19 mouse cellular contexts compared by ENCODE assay signal in the genomic region with DNA sequence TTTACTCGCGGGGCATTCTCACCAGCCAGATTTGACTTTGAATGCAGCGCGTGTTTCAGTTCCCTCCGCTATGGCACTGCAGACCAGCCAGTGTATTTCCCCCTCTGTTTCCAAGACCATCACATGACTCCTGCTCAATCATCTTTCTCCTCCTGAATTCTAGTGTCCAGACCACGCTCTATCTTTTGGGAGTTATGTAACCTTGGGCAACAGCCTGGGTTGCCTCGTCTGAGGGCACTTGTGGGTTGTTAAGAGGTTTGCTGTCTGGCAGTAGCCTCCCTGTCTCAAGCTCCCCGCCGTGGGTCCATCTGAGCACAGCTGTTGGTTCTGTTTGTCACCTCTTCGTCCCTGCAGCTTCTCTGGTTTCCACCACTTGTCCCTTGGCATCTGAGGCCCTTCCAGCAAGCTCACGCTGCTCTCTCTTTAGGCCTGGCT.
DNase-seq lines count a peak whose midpoint lies in the region; ATAC-seq lines count a peak whose summit lies in the region.
"Had no signal": no experiment of that assay in that cellular context is flagged by ENCODE, and none has a peak within 500 bp of the region (broad histone marks: within the 10 kb centered on the region; RNA-seq: fewer than 3 reads in every experiment).

No protein-coding gene starts in this region.

- no peak overlapping the region for H3K4me3 ChIP-seq in embryonic facial prominence, embryonic 14.5 days (ENCODE audit: low read depth, low read length)
- H3K4me3 ChIP-seq in embryonic facial prominence, embryonic 10.5 days, result no peak overlapping the region
- no peak overlapping the region for H3K4me3 ChIP-seq in intestine, embryonic 16.5 days (ENCODE audit: low read length)
- H3K4me3 ChIP-seq: forebrain, embryonic 15.5 days; heart, embryonic 12.5 days; left cerebral cortex, adult 2 months; limb, embryonic 12.5 days; midbrain, embryonic 15.5 days had no signal

- H3K9me3 ChIP-seq in embryonic facial prominence, embryonic 14.5 days (ENCODE audit: control insufficient read depth, low read length), result no peaks in the 10 kb centered on the region
- H3K9me3 ChIP-seq in embryonic facial prominence, embryonic 10.5 days, result no peaks in the 10 kb centered on the region
- no peaks in the 10 kb centered on the region for H3K9me3 ChIP-seq in intestine, embryonic 16.5 days (ENCODE audit: control insufficient read depth, low read length)
- H3K9me3 ChIP-seq: forebrain, embryonic 15.5 days; heart, embryonic 12.5 days; limb, embryonic 12.5 days; midbrain, embryonic 15.5 days had no signal

- WGBS in embryonic facial prominence, embryonic 14.5 days, result 84% methylated on average over 11 of the region's 11 CpGs
- 92% methylated on average over 11 of the region's 11 CpGs for WGBS in embryonic facial prominence, embryonic 10.5 days
- 87% methylated on average over 11 of the region's 11 CpGs for WGBS in intestine, embryonic 16.5 days

- no peak overlapping the region for H3K27ac ChIP-seq in embryonic facial prominence, embryonic 14.5 days (replicated peaks; ENCODE audit: low read depth, low read length)
- H3K27ac ChIP-seq in embryonic facial prominence, embryonic 10.5 days (replicated peaks), result no peak overlapping the region
- no peak overlapping the region for H3K27ac ChIP-seq in intestine, embryonic 16.5 days (ENCODE audit: low read length)
- H3K27ac ChIP-seq: forebrain, embryonic 15.5 days; left cerebral cortex, adult 2 months; limb, embryonic 12.5 days; midbrain, embryonic 15.5 days had no signal

- no peak overlapping the region for H3K9ac ChIP-seq in embryonic facial prominence, embryonic 14.5 days (ENCODE audit: low read depth, low read length)
- no peak overlapping the region for H3K9ac ChIP-seq in intestine, embryonic 16.5 days (ENCODE audit: low read depth, low read length)
- H3K9ac ChIP-seq: forebrain, embryonic 15.5 days; heart, embryonic 12.5 days; limb, embryonic 12.5 days; midbrain, embryonic 15.5 days had no signal

- peaks cover 20% of the 10 kb centered on the region for H3K4me1 ChIP-seq in embryonic facial prominence, embryonic 14.5 days (ENCODE audit: control insufficient read depth, insufficient read depth, low read length)
- peaks cover 46% of the 10 kb centered on the region for H3K4me1 ChIP-seq in embryonic facial prominence, embryonic 10.5 days
- peaks cover 15% of the 10 kb centered on the region for H3K4me1 ChIP-seq in intestine, embryonic 16.5 days (ENCODE audit: control insufficient read depth, insufficient read depth, low read length)

- H3K4me2 ChIP-seq in embryonic facial prominence, embryonic 14.5 days (ENCODE audit: low read depth, low read length), result no peak overlapping the region
- no peak overlapping the region for H3K4me2 ChIP-seq in intestine, embryonic 16.5 days (ENCODE audit: low read depth, low read length)
- H3K4me2 ChIP-seq: forebrain, embryonic 15.5 days; heart, embryonic 12.5 days; limb, embryonic 12.5 days; midbrain, embryonic 15.5 days had no signal

- no peak for DNase-seq in embryonic facial prominence, embryonic 14.5 days (ENCODE audit: low spot score)
- no peak for DNase-seq in embryonic facial prominence, embryonic 10.5 days (ENCODE audit: low spot score)
- DNase-seq in gastrocnemius, adult 8-10 months (ENCODE audit: low spot score in 2 of 2), result peak; percentile 11 to 62
- peak; percentile 57 to 62 for DNase-seq in lung, adult 18-20 months
- DNase-seq in lung, postnatal 25 days (ENCODE audit: low spot score), result peak; percentile 58
- DNase-seq in spleen, adult 18-20 months, result no peak
- no peak for DNase-seq in right cerebral cortex, adult 2 months (ENCODE audit: low spot score in 2 of 2)
- DNase-seq: cerebellum, adult 9-11 months; kidney, adult 18-20 months; kidney, postnatal 14 days; thymus, postnatal 25 days had no signal

- peak; percentile 15; the same call in 1 of the 2 replicates for ATAC-seq in embryonic facial prominence, embryonic 14.5 days (ENCODE audit: low read depth)
- ATAC-seq in intestine, embryonic 16.5 days, result no peak
- ATAC-seq: CD4-positive, CD25-positive, alpha-beta regulatory T cell, adult 4 months; forebrain, embryonic 15.5 days; hindbrain, embryonic 16.5 days; midbrain, embryonic 15.5 days had no signal

- H3K36me3 ChIP-seq in embryonic facial prominence, embryonic 14.5 days (ENCODE audit: control insufficient read depth, insufficient read depth, low read length), result no peaks in the 10 kb centered on the region
- no peaks in the 10 kb centered on the region for H3K36me3 ChIP-seq in embryonic facial prominence, embryonic 10.5 days (replicated peaks)
- no peaks in the 10 kb centered on the region for H3K36me3 ChIP-seq in intestine, embryonic 16.5 days (ENCODE audit: control insufficient read depth, insufficient read depth, low read length)
- H3K36me3 ChIP-seq: forebrain, embryonic 15.5 days; heart, embryonic 12.5 days; limb, embryonic 12.5 days; midbrain, embryonic 15.5 days had no signal

- no peaks in the 10 kb centered on the region for H3K27me3 ChIP-seq in embryonic facial prominence, embryonic 14.5 days (replicated peaks; ENCODE audit: control insufficient read depth, insufficient read depth, low read length)
- no peaks in the 10 kb centered on the region for H3K27me3 ChIP-seq in embryonic facial prominence, embryonic 10.5 days (replicated peaks; ENCODE audit: low read depth, poor library complexity, severe bottlenecking)
- H3K27me3 ChIP-seq in intestine, embryonic 16.5 days (replicated peaks; ENCODE audit: control insufficient read depth, insufficient read depth, low read length), result no peaks in the 10 kb centered on the region
- H3K27me3 ChIP-seq: forebrain, embryonic 15.5 days; heart, embryonic 12.5 days; limb, embryonic 12.5 days; midbrain, embryonic 15.5 days had no signal

Comparison
In these comparisons a context has a peak if more than half of its experiments do, and no peak if none do; other contexts are left out.
1. DNase-seq: peak in gastrocnemius, adult 8-10 months (2 of 2), lung, adult 18-20 months (2 of 2) and lung, postnatal 25 days (single experiment); none in embryonic facial prominence, embryonic 14.5 days (single experiment), embryonic facial prominence, embryonic 10.5 days (single experiment), spleen, adult 18-20 months (0 of 2) and right cerebral cortex, adult 2 months (0 of 2).